Mouse (Mus musculus) MEL (cell line): ENCODE results near the gene Usp19. TPM values are rescaled to one million over a fixed set of nuclear protein-coding genes. Genes with fewer than 3 reads are reported as not detected.
A peak's percentile ranks its signal among the peaks of the same experiment; 100 is the strongest.

Experiments used
- DNase-seq: peaks from one replicate; pipeline ENCODE4 v3.0.0; 2011; ENCODE audit warnings: low read depth, low spot score
- H3K27ac ChIP-seq: 2 replicates; pipeline ENCODE4 v1.5.1; 2012; ENCODE audit warnings: low read depth, mild to moderate bottlenecking, control low read depth, low read length, moderate library complexity; ENCODE audit not compliant: control insufficient read depth
- H3K27me3 ChIP-seq, 2 experiments: fragments of 150-350 bp in 1 of 2; sonication (generic) in 1 of 2; 2 replicates each; pipeline ENCODE4 v1.6.1; 2012; ENCODE audit warnings: low read length in 2 of 2, mild to moderate bottlenecking in 2 of 2, improper control_type of control experiment in 1 of 2, moderate library complexity in 1 of 2; ENCODE audit not compliant: insufficient read depth in 2 of 2, control insufficient read depth in 1 of 2
- H3K36me3 ChIP-seq, 2 experiments: 2 replicates each; pipeline ENCODE4 v1.6.1; 2012 to 2014; ENCODE audit warnings: low read length in 2 of 2, improper control_type of control experiment in 1 of 2, inconsistent platforms in 1 of 2, mild to moderate bottlenecking in 1 of 2; ENCODE audit not compliant: insufficient read depth in 2 of 2, control insufficient read depth in 1 of 2
- H3K4me1 ChIP-seq, 2 experiments: fragments of 150-350 bp in 1 of 2; sonication (generic) in 1 of 2; 2 replicates each; pipeline ENCODE4 v1.6.1; 2012; ENCODE audit warnings: low read length in 2 of 2, improper control_type of control experiment in 1 of 2, mild to moderate bottlenecking in 1 of 2; ENCODE audit not compliant: insufficient read depth in 2 of 2, control insufficient read depth in 1 of 2
- H3K4me3 ChIP-seq, 2 experiments: fragments of 150-350 bp in 1 of 2; sonication (generic) in 1 of 2; 2 replicates each; pipeline ENCODE4 v1.5.1; 2012; ENCODE audit warnings: low read depth in 2 of 2, low read length in 2 of 2, mild to moderate bottlenecking in 2 of 2, moderate library complexity in 2 of 2, control low read depth in 1 of 2, improper control_type of control experiment in 1 of 2; ENCODE audit not compliant: control insufficient read depth in 1 of 2, insufficient read depth in 1 of 2
- H3K79me2 ChIP-seq: 2 replicates; pipeline ENCODE4 v1.6.1; 2012; ENCODE audit warnings: mild to moderate bottlenecking, low read length, moderate library complexity; ENCODE audit not compliant: control insufficient read depth, poor library complexity, insufficient read depth
- H3K9ac ChIP-seq: 2 replicates; pipeline ENCODE4 v1.6.1; 2012; ENCODE audit warnings: low read depth, mild to moderate bottlenecking, control low read depth, low read length, moderate library complexity; ENCODE audit not compliant: control insufficient read depth, poor library complexity, severe bottlenecking
- H3K9me3 ChIP-seq: fragments of 150-350 bp; sonication (generic); replicated peaks from 2 replicates; pipeline ENCODE4 v1.6.1; 2012; ENCODE audit warnings: mild to moderate bottlenecking, low read length, improper control_type of control experiment, moderate library complexity; ENCODE audit not compliant: insufficient read depth
- BHLHE40 ChIP-seq: IDR thresholded peaks from 2 replicates; pipeline ENCODE4 v1.6.1; 2012; ENCODE audit warnings: low read depth, mild to moderate bottlenecking, inconsistent platforms, low read length, improper control_type of control experiment, borderline replicate concordance
- CHD2 ChIP-seq: IDR thresholded peaks from 2 replicates; pipeline ENCODE4 v1.6.1; 2011; ENCODE audit warnings: low read length, improper control_type of control experiment
- E2F4 ChIP-seq: IDR thresholded peaks from 2 replicates; pipeline ENCODE4 v1.6.1; 2011; ENCODE audit warnings: low read depth, low read length, improper control_type of control experiment, borderline replicate concordance
- ELF1 ChIP-seq: IDR thresholded peaks from 2 replicates; pipeline ENCODE4 v1.6.1; 2014; ENCODE audit warnings: low read depth, mild to moderate bottlenecking, inconsistent platforms, low read length, improper control_type of control experiment, moderate library complexity
- EP300 ChIP-seq, 2 experiments: IDR thresholded peaks; 2 replicates each; pipeline ENCODE4 v1.6.1; 2011; ENCODE audit warnings: improper control_type of control experiment in 2 of 2, low read length in 2 of 2, low read depth in 1 of 2, mild to moderate bottlenecking in 1 of 2
- ETS1 ChIP-seq: IDR thresholded peaks from 2 replicates; pipeline ENCODE4 v1.6.1; 2012; ENCODE audit warnings: low read depth, mild to moderate bottlenecking, inconsistent platforms, low read length, improper control_type of control experiment, moderate library complexity
- HCFC1 ChIP-seq: IDR thresholded peaks from 2 replicates; pipeline ENCODE4 v1.6.1; 2012; ENCODE audit warnings: low read depth, mild to moderate bottlenecking, inconsistent platforms, low read length, improper control_type of control experiment, moderate library complexity
- KAT2A ChIP-seq: conservative IDR thresholded peaks from 2 replicates; pipeline ENCODE4 v1.6.1; 2012; ENCODE audit warnings: low read depth, low read length, improper control_type of control experiment, inconsistent platforms
- MAFK ChIP-seq: IDR thresholded peaks from 2 replicates; pipeline ENCODE4 v1.6.1; 2011; ENCODE audit warnings: low read depth, mild to moderate bottlenecking, low read length, improper control_type of control experiment, borderline replicate concordance
- MAX ChIP-seq: IDR thresholded peaks from 2 replicates; pipeline ENCODE4 v1.6.1; 2011; ENCODE audit warnings: low read length, improper control_type of control experiment
- MAZ ChIP-seq: IDR thresholded peaks from 2 replicates; pipeline ENCODE4 v1.6.1; 2012; ENCODE audit warnings: low read depth, mild to moderate bottlenecking, inconsistent platforms, low read length, improper control_type of control experiment
- MEF2A ChIP-seq: IDR thresholded peaks from 2 replicates; pipeline ENCODE4 v1.6.1; 2014; ENCODE audit warnings: low read depth, mild to moderate bottlenecking, inconsistent platforms, low read length, improper control_type of control experiment; ENCODE audit not compliant: poor library complexity, insufficient replicate concordance, severe bottlenecking; ENCODE audit errors: extremely low read depth
- MXI1 ChIP-seq: IDR thresholded peaks from 2 replicates; pipeline ENCODE4 v1.6.1; 2011; ENCODE audit warnings: mild to moderate bottlenecking, low read depth, low read length, improper control_type of control experiment
- MYB ChIP-seq: IDR thresholded peaks from 2 replicates; pipeline ENCODE4 v1.6.1; 2011; ENCODE audit warnings: mild to moderate bottlenecking, low read depth, low read length, improper control_type of control experiment
- MYC ChIP-seq: IDR thresholded peaks from 2 replicates; pipeline ENCODE4 v1.6.1; 2011; ENCODE audit warnings: low read depth, mild to moderate bottlenecking, low read length, improper control_type of control experiment, moderate library complexity
- NELFE ChIP-seq: IDR thresholded peaks from 2 replicates; pipeline ENCODE4 v1.6.1; 2011; ENCODE audit warnings: low read depth, low read length, improper control_type of control experiment
- NRF1 ChIP-seq: IDR thresholded peaks from 2 replicates; pipeline ENCODE4 v1.6.1; 2014; ENCODE audit warnings: low read depth, mild to moderate bottlenecking, inconsistent platforms, low read length, improper control_type of control experiment, moderate library complexity; ENCODE audit not compliant: poor library complexity, insufficient read depth, severe bottlenecking
- POLR2A ChIP-seq, 2 experiments: IDR thresholded peaks; 2 replicates each; pipeline ENCODE4 v1.6.1; 2011 to 2012; ENCODE audit warnings: low read length in 2 of 2, mild to moderate bottlenecking in 2 of 2, control low read depth in 1 of 2, improper control_type of control experiment in 1 of 2, low read depth in 1 of 2, moderate library complexity in 1 of 2; ENCODE audit not compliant: control insufficient read depth in 1 of 2, insufficient read depth in 1 of 2, poor library complexity in 1 of 2
- POLR2AphosphoS2 ChIP-seq: IDR thresholded peaks from 2 replicates; pipeline ENCODE4 v1.6.1; 2011; ENCODE audit warnings: low read length, improper control_type of control experiment
- RAD21 ChIP-seq: IDR thresholded peaks from 2 replicates; pipeline ENCODE4 v1.6.1; 2011; ENCODE audit warnings: mild to moderate bottlenecking, low read depth, low read length, improper control_type of control experiment
- RCOR1 ChIP-seq: IDR thresholded peaks from 2 replicates; pipeline ENCODE4 v1.6.1; 2012; ENCODE audit warnings: low read depth, mild to moderate bottlenecking, inconsistent platforms, low read length, improper control_type of control experiment
- SIN3A ChIP-seq: IDR thresholded peaks from 2 replicates; pipeline ENCODE4 v1.6.1; 2012; ENCODE audit warnings: low read length, improper control_type of control experiment, inconsistent platforms
- TAL1 ChIP-seq: IDR thresholded peaks from 2 replicates; pipeline ENCODE4 v1.6.1; 2012; ENCODE audit warnings: mild to moderate bottlenecking, inconsistent platforms, low read length, moderate library complexity, mixed read lengths
- TBP ChIP-seq: IDR thresholded peaks from 2 replicates; pipeline ENCODE4 v1.8.0; 2011; ENCODE audit warnings: low read depth, low read length, improper control_type of control experiment
- TCF12 ChIP-seq: IDR thresholded peaks from 2 replicates; pipeline ENCODE4 v1.6.1; 2014; ENCODE audit warnings: low read depth, mild to moderate bottlenecking, inconsistent platforms, low read length, improper control_type of control experiment, moderate library complexity
- UBTF ChIP-seq: IDR thresholded peaks from 2 replicates; pipeline ENCODE4 v1.6.1; 2012; ENCODE audit warnings: low read depth, mild to moderate bottlenecking, inconsistent platforms, low read length, improper control_type of control experiment, moderate library complexity, borderline replicate concordance; ENCODE audit not compliant: insufficient read depth
- USF1 ChIP-seq: IDR thresholded peaks from 2 replicates; pipeline ENCODE4 v1.6.1; 2014; ENCODE audit warnings: low read depth, mild to moderate bottlenecking, inconsistent platforms, low read length, improper control_type of control experiment, moderate library complexity
- USF2 ChIP-seq, 2 experiments: IDR thresholded peaks; 2 replicates each; pipeline ENCODE4 v1.6.1; 2011 to 2012; ENCODE audit warnings: improper control_type of control experiment in 2 of 2, low read length in 2 of 2, borderline replicate concordance in 1 of 2, inconsistent platforms in 1 of 2, low read depth in 1 of 2, mild to moderate bottlenecking in 1 of 2; ENCODE audit not compliant: insufficient read depth in 1 of 2
- ZKSCAN1 ChIP-seq: IDR thresholded peaks from 2 replicates; pipeline ENCODE4 v1.6.1; 2012; ENCODE audit warnings: low read depth, mild to moderate bottlenecking, inconsistent platforms, low read length, improper control_type of control experiment, moderate library complexity
- ZMIZ1 ChIP-seq: IDR thresholded peaks from 2 replicates; pipeline ENCODE4 v1.6.1; 2012; ENCODE audit warnings: low read depth, mild to moderate bottlenecking, inconsistent platforms, low read length, improper control_type of control experiment, moderate library complexity
- ZNF384 ChIP-seq: IDR thresholded peaks from 2 replicates; pipeline ENCODE4 v1.6.1; 2012; ENCODE audit warnings: low read depth, mild to moderate bottlenecking, inconsistent platforms, low read length, improper control_type of control experiment
- polyA plus RNA-seq, 2 experiments: library from polyadenylated mRNA; stranded (reverse) in 1 of 2; unstranded in 1 of 2; fragments of >175 nt in 1 of 2; fragments of >200 nt in 1 of 2; gene quantifications; 2 replicates each; pipeline versions ENCODE4 v1.2.1 to v1.2.4; 2012; ENCODE audit warnings: low replicate concordance in 2 of 2, low read depth in 1 of 2; ENCODE audit not compliant: insufficient read length in 2 of 2, insufficient read depth in 1 of 2, missing spikeins in 1 of 2
- total RNA-seq: library from RNA; depleted of rRNA; stranded (reverse); fragments of 300-350 nt; gene quantifications from 2 replicates; pipeline ENCODE4 v1.2.3, GENCODE M21; 2012

Gene Usp19
- total and polyA plus RNA-seq, 3 experiments, result 76.1 to 162 TPM; not detected in 1

GRCm38 (mm10) chr9:108516380-108517251 lies 26.2 kb downstream of the Usp19 start, which contains the start of gene Qrich1:
TSS of gene Qrich1 (plus strand) at chr9:108516806.
- TF ChIP-seq NELFE (peak; percentile 83), ZMIZ1 (peak; percentile 75; the same call in 1 of the 2 replicates), ZKSCAN1 (no peak), MEF2A (no peak), MXI1 (peak; percentile 87), TCF12 (peak; percentile 56), ETS1 (0 out of 2 replicates have a peak, but pooled peaks have one; percentile 15), MYB (no peak; the same call in 1 of the 2 replicates), RAD21 (no peak), RCOR1 (no peak), SIN3A (peak; percentile 90), MYC (peak; percentile 62), MAX (peak; percentile 69; the same call in 1 of the 2 replicates), BHLHE40 (no peak), ZNF384 (no peak), EP300 (IDR thresholded peaks at IDR 0.05; ENCODE audit: low read depth in 1 of 2, low read length in 2 of 2) (no peak), E2F4 (no peak), MAZ (peak; percentile 8; the same call in 1 of the 2 replicates), MAFK (no peak), HCFC1 (peak; percentile 90), ELF1 (no peak), USF1 (no peak), KAT2A (no peak; the same call in 1 of the 2 replicates), TBP (peak; percentile 87), USF2 (IDR thresholded peaks at IDR 0.05; ENCODE audit: borderline replicate concordance in 1 of 2, insufficient read depth in 1 of 2, low read depth in 1 of 2, low read length in 2 of 2) (no peak), NRF1 (no peak), CHD2 (peak; percentile 99), POLR2AphosphoS2 (peak; percentile 87), UBTF (no peak), POLR2A (IDR thresholded peaks at IDR 0.05; ENCODE audit: control insufficient read depth in 1 of 2, insufficient read depth in 1 of 2, low read depth in 1 of 2, low read length in 2 of 2, poor library complexity in 1 of 2) (peak; percentile 79 to 89), TAL1 (no peak)
- Histone ChIP-seq H3K36me3 (peaks cover 9 to 33% of the 10 kb centered on the region in 2 experiments), H3K79me2 (peaks cover 31% of the 10 kb centered on the region), H3K27ac (peak within 1 kb of the TSS; percentile 91), H3K4me3 (peak within 1 kb of the TSS; percentile 81 to 84), H3K4me1 (peaks cover 0 to 17% of the 10 kb centered on the region in 2 experiments; a peak in 3 of 4 replicates), H3K27me3 (no peaks in the 10 kb centered on the region), H3K9ac (peak within 1 kb of the TSS; percentile 92), H3K9me3 (no peaks in the 10 kb centered on the region)
- DNase-seq, result peak; percentile 99
